Mouse (Mus musculus): ENCODE measurements around the gene Mtcl1.

DNA sequence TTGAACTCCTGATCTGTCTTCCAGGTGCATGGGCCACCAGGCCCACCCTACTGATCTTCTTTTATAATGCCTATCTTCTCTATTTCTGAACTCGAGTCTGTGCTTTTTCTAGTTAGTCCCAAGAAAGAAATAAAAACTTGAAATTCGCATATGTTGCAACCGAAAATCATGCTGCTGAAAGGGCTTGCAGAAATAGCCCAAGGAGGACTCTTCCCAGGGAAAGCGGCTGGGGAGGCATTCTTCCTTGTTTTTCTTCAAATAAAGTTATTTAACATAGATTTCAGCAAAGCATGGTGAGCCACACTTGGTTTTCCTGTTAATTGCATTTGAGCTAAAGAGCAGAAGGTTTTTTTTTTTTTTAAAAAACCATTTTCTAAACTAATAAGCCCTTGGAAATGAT, 159.7 kb downstream of the Mtcl1 start:
- TF ChIP-seq CTCF (IDR thresholded peaks at IDR 0.05; ENCODE audit: low read depth), result no peak
- no peak for TF ChIP-seq EP300 (IDR thresholded peaks at IDR 0.05; ENCODE audit: low read depth)

All from liver, embryonic 14.5 days (tissue).